Mouse (Mus musculus) gastrocnemius, postnatal 10 days (tissue): ENCODE results near the gene Zfp629. TPM values are rescaled to one million over a fixed set of nuclear protein-coding genes. Genes with fewer than 3 reads are reported as not detected.

Experiments
- DNase-seq: peaks from one replicate; pipeline ENCODE4 v3.0.0; 2021; ENCODE audit warnings: mixed read lengths
- total RNA-seq, 2 experiments: library from RNA; stranded (reverse); gene quantifications; 2 replicates each; pipeline ENCODE4 v1.2.3; 2021

Gene Zfp629
- total RNA-seq, 2 experiments from 2014 or later = 9.2 to 14.7 TPM

GRCm38 (mm10) chr7:127564381-127565150, 51.0 kb downstream of the Zfp629 start:
- no peak for DNase-seq

- DNase-seq = no peak
These were observed 54.2 kb downstream of the Zfp629 start, which contains the start of gene Tmem265 for GRCm38 (mm10) chr7:127561340-127561858. Tmem265 (plus strand) TSS chr7:127561390.

- DNase-seq = no peak
These were observed 55.0 kb downstream of the Zfp629 start for GRCm38 (mm10) chr7:127560580-127560979.

Other genes with a start within 250 kb of the Zfp629 start
- 1 to 10 TPM; 3.6 to 5.1 TPM for gene Zfp747, start 239.7 kb downstream of the Zfp629 start, total RNA-seq
- gene 9130019O22Rik, start 228.6 kb downstream of the Zfp629 start, total RNA-seq = 1 to 10 TPM; 1.7 to 2.7 TPM
- gene E430018J23Rik, start 222.2 kb downstream of the Zfp629 start, total RNA-seq = 1 to 10 TPM; 2.9 to 3.7 TPM
- gene Zfp764, start 209.0 kb downstream of the Zfp629 start, total RNA-seq = 1 to 10 TPM; 2.8 to 4.3 TPM
- gene Zfp688, start 193.7 kb downstream of the Zfp629 start, total RNA-seq = 1 to 10 TPM; 3.2 to 4.5 TPM
- 1 to 10 TPM; 1.8 to 1.9 TPM for gene Zfp689, start 166.6 kb downstream of the Zfp629 start, total RNA-seq
- gene Prr14, start 156.2 kb downstream of the Zfp629 start, total RNA-seq = 10 to 100 TPM; 16.2 to 25.3 TPM
- 10 to 100 TPM; 29.5 to 35.8 TPM for gene Fbrs, start 136.6 kb downstream of the Zfp629 start, total RNA-seq
- 10 to 100 TPM; 56.8 to 66.1 TPM for gene Srcap, start 103.8 kb downstream of the Zfp629 start, total RNA-seq
- gene Gm42715, start 96.2 kb downstream of the Zfp629 start, total RNA-seq = 10 to 100 TPM; 10.3 to 10.5 TPM
- not detected for gene Tmem265, start 54.4 kb downstream of the Zfp629 start, total RNA-seq
- gene Phkg2, start 42.5 kb downstream of the Zfp629 start, total RNA-seq = 10 to 100 TPM; 13.3 to 17.6 TPM
- 1 to 10 TPM; 1.7 to 3.2 TPM for gene Ccdc189, start 27.2 kb downstream of the Zfp629 start, total RNA-seq
- gene Rnf40, start 27.0 kb downstream of the Zfp629 start, total RNA-seq = 10 to 100 TPM; 26.9 to 37.8 TPM
- gene Bcl7c, start 93.1 kb upstream of the Zfp629 start, total RNA-seq = 10 to 100 TPM; 93.2 to 97.1 TPM
- gene Ctf1, start 96.9 kb upstream of the Zfp629 start, total RNA-seq = 10 to 100 TPM in 1 of 2 experiments, 1 to 10 TPM in 1; 9.1 to 12.7 TPM
- not detected for gene Ctf2, start 116.4 kb upstream of the Zfp629 start, total RNA-seq
- gene Fbxl19, start 128.7 kb upstream of the Zfp629 start, total RNA-seq = 1 to 10 TPM; 2.9 to 6.0 TPM
- 10 to 100 TPM; 10.2 to 12.3 TPM for gene Orai3, start 154.0 kb upstream of the Zfp629 start, total RNA-seq
- gene Setd1a, start 160.9 kb upstream of the Zfp629 start, total RNA-seq = 10 to 100 TPM; 21.2 to 26.2 TPM
- gene Gm49388, start 169.8 kb upstream of the Zfp629 start, total RNA-seq = under 1 TPM in 1 of 2 experiments, not detected in 1; 0.47 TPM
- 10 to 100 TPM in 1 of 2 experiments, 1 to 10 TPM in 1; 8.1 to 12.5 TPM for gene Hsd3b7, start 184.8 kb upstream of the Zfp629 start, total RNA-seq
- 10 to 100 TPM; 52.6 to 69.7 TPM for gene Stx4a, start 208.5 kb upstream of the Zfp629 start, total RNA-seq
- gene Stx1b, start 208.8 kb upstream of the Zfp629 start, total RNA-seq = 1 to 10 TPM; 3.0 to 4.6 TPM